ENCODE assay signal across 10 mouse cellular contexts in the genomic region with DNA sequence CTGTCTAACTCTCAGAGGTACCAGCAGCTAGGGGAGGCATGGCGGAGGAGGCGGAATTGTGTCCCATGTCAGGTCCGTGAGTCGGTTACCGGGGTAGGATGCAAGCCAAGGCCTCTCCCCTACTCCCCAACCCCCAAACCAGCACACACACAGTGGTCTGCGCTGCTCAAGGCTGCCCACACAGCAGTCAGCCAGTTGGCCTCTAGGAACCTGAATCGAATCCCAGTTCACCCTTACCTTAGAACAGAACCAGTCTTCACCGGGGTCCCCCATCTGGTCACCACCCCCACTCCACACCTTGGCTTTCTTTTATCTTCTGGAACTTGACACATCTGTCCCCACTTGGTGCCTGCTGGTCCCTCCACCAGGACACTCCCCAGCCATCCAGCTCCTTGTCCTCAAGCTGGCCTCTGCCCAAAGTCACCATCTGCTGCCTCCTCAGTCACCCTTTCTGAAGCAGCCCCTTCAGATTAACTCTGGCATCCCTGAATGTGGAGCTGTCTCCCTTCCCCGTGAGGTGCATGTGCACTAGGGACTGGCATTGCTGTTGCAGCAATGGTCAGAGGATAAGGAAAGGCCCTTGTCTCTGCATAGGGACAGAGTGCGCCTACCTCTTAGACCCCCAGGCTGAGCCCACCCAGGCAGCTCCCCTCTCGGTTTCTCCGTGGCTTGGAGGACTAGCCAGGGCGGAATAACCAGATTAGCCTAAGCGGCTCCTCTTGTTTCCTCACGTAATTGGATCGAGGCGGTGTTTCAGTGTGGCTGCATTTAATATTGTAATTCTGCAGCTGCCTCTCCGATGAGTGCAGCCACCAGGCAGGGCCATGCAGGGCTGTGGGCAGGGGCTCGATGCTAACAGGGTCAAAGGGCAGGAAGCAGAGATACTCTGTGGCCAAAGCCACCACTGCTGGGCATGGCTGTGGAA. TPM values are rescaled to one million over a fixed set of nuclear protein-coding genes. Genes with fewer than 3 reads are reported as not detected.
A peak's percentile ranks its signal among the peaks of the same experiment; 100 is the strongest.
DNase-seq lines count a peak whose midpoint lies in the region; ATAC-seq lines count a peak whose summit lies in the region.
"Had no signal": no experiment of that assay in that cellular context is flagged by ENCODE, and none has a peak within 500 bp of the region (broad histone marks: within the 10 kb centered on the region; RNA-seq: fewer than 3 reads in every experiment).

No protein-coding gene starts in this region.

- H3K4me1 ChIP-seq in kidney, embryonic 16.5 days (ENCODE audit: insufficient read depth, low read length): peaks cover 23% of the 10 kb centered on the region
- H3K4me1 ChIP-seq in hindbrain, embryonic 11.5 days (replicated peaks; ENCODE audit: control insufficient read depth, insufficient read depth, low read length): peaks cover 8% of the 10 kb centered on the region

- H3K4me3 ChIP-seq in kidney, embryonic 16.5 days (ENCODE audit: low read length): no peak overlapping the region
- H3K4me3 ChIP-seq in hindbrain, embryonic 11.5 days (ENCODE audit: low read depth, low read length): no peak overlapping the region
- H3K4me3 ChIP-seq: erythroblast, embryonic 14.5 days had no signal

- H3K27ac ChIP-seq in kidney, embryonic 16.5 days (ENCODE audit: low read length): no peak overlapping the region
- peak overlapping the region; percentile 74 for H3K27ac ChIP-seq in hindbrain, embryonic 11.5 days (ENCODE audit: low read depth, low read length)
- H3K27ac ChIP-seq: macrophage had no signal

- H3K27me3 ChIP-seq in kidney, embryonic 16.5 days (ENCODE audit: insufficient read depth, low read length): peaks cover 25% of the 10 kb centered on the region
- H3K27me3 ChIP-seq in hindbrain, embryonic 11.5 days (ENCODE audit: control insufficient read depth, insufficient read depth, low read length): no peaks in the 10 kb centered on the region

- no peak for DNase-seq in kidney, postnatal 25 days
- DNase-seq in embryo, embryonic 11 days: peak; percentile 64
- DNase-seq in hindbrain, embryonic 11.5 days (ENCODE audit: low spot score): no peak
- peak; percentile 78 for DNase-seq in retina, embryonic 14.5 days (ENCODE audit: low spot score)
- DNase-seq in spleen, adult 12 weeks (ENCODE audit: low spot score): no peak
- DNase-seq in lung, adult 18-20 months: no peak
- no peak for DNase-seq in heart, adult 9 months (ENCODE audit: low spot score in 2 of 2)

- H3K9me3 ChIP-seq in kidney, embryonic 16.5 days (ENCODE audit: low read length): no peaks in the 10 kb centered on the region
- H3K9me3 ChIP-seq in hindbrain, embryonic 11.5 days (ENCODE audit: control insufficient read depth, low read length): no peaks in the 10 kb centered on the region

- H3K36me3 ChIP-seq in kidney, embryonic 16.5 days (ENCODE audit: insufficient read depth, low read length): no peaks in the 10 kb centered on the region
- H3K36me3 ChIP-seq in hindbrain, embryonic 11.5 days (ENCODE audit: control insufficient read depth, insufficient read depth, low read length): no peaks in the 10 kb centered on the region

- 56% methylated on average over 19 of the region's 19 CpGs for WGBS in kidney, embryonic 16.5 days
- 57% methylated on average over 19 of the region's 19 CpGs for WGBS in hindbrain, embryonic 11.5 days

- 0 out of 2 replicates have a peak overlapping the region, but pooled peaks have one; percentile 37 for H3K9ac ChIP-seq in kidney, embryonic 16.5 days (replicated peaks; ENCODE audit: low read length)
- no peak overlapping the region for H3K9ac ChIP-seq in hindbrain, embryonic 11.5 days (ENCODE audit: low read depth, low read length)

- H3K4me2 ChIP-seq in kidney, embryonic 16.5 days (replicated peaks; ENCODE audit: low read depth, low read length): no peak overlapping the region
- H3K4me2 ChIP-seq in hindbrain, embryonic 11.5 days (replicated peaks; ENCODE audit: low read depth, low read length): no peak overlapping the region

- no peak for ATAC-seq in kidney, embryonic 16.5 days (ENCODE audit: low FRiP score, low TSS enrichment)
- peak; percentile 36; the same call in 1 of the 2 replicates for ATAC-seq in hindbrain, embryonic 11.5 days (ENCODE audit: low FRiP score)

RNA-seq across cellular contexts. Expression of a gene that starts 23.3 kb away (rescaled TPM):
- 5.4 and 6.8 TPM in 2 replicates for polyA plus RNA-seq in kidney, embryonic 16.5 days (2015; fragmentation: Nextera tagmentation; extraction: Ambion mirVana)
- 4.6 and 5.6 TPM in 2 replicates for polyA plus RNA-seq in hindbrain, embryonic 11.5 days (2014; fragmentation: Nextera tagmentation; extraction: Ambion mirVana)
- polyA plus RNA-seq: erythroblast, embryonic 14.5 days; macrophage had no signal

Comparison
In these comparisons a context has a peak if more than half of its experiments do, and no peak if none do; other contexts are left out.
1. DNase-seq: peak in embryo, embryonic 11 days (single experiment) and retina, embryonic 14.5 days (single experiment); none in kidney, postnatal 25 days (0 of 2), hindbrain, embryonic 11.5 days (single experiment), spleen, adult 12 weeks (single experiment), lung, adult 18-20 months (0 of 2) and heart, adult 9 months (0 of 2).